Mouse (Mus musculus) embryonic fibroblast, embryonic 13.5 days (primary cell): Measurements from ENCODE around the gene Tab2. TPM values are rescaled to one million over a fixed set of nuclear protein-coding genes. Genes with fewer than 3 reads are reported as not detected.

Experiments used
- H3K27ac ChIP-seq: 2 replicates; pipeline ENCODE4 v1.5.1; 2012; ENCODE audit warnings: low read length, control low read depth, inconsistent platforms; ENCODE audit not compliant: insufficient read depth
- H3K4me1 ChIP-seq: 2 replicates; pipeline ENCODE4 v1.6.1; 2011; ENCODE audit warnings: low read length; ENCODE audit not compliant: control insufficient read depth, insufficient read depth
- H3K4me3 ChIP-seq: 2 replicates; pipeline ENCODE4 v1.5.1; 2011; ENCODE audit warnings: mild to moderate bottlenecking, control low read depth, low read length; ENCODE audit not compliant: insufficient read depth
- CTCF ChIP-seq: IDR thresholded peaks from 2 replicates; pipeline ENCODE4 v1.5.1; 2011; ENCODE audit warnings: mild to moderate bottlenecking, control low read depth, low read length, moderate library complexity, borderline replicate concordance; ENCODE audit not compliant: insufficient read depth
- POLR2A ChIP-seq: IDR thresholded peaks from 2 replicates; pipeline ENCODE4 v1.6.1; 2011; ENCODE audit warnings: low read depth, mild to moderate bottlenecking, control low read depth, low read length, moderate library complexity
- polyA plus RNA-seq: library from polyadenylated mRNA; stranded (reverse); fragments of >200 nt; gene quantifications from 2 replicates; pipeline ENCODE4 v1.2.4, GENCODE M21; 2011; ENCODE audit warnings: low read depth; ENCODE audit not compliant: missing spikeins, insufficient read length

The Tab2 gene
- 136 and 170 TPM in 2 replicates for polyA plus RNA-seq

- H3K4me3 ChIP-seq = peak within 1 kb of the TSS; percentile 100
- H3K4me1 ChIP-seq = peaks cover 4% of the 10 kb centered on the region; the same call in 1 of the 2 replicates
- H3K27ac ChIP-seq = peak within 1 kb of the TSS; percentile 92
- TF ChIP-seq CTCF (no peak), POLR2A (peak; percentile 81)
Observed at GRCm38 (mm10) chr10:7956228-7957001, at the start of gene Tab2. TSS of gene Tab2 (minus strand) at chr10:7956230.

GRCm38 (mm10) chr10:7992258-7992919, 36.4 kb upstream of the Tab2 start:
- Histone ChIP-seq H3K27ac (peak overlapping the region; percentile 80), H3K4me1 (peaks cover 3% of the 10 kb centered on the region; the same call in 1 of the 2 replicates), H3K4me3 (no peak overlapping the region)
- TF ChIP-seq POLR2A (no peak), CTCF (no peak)

DNA sequence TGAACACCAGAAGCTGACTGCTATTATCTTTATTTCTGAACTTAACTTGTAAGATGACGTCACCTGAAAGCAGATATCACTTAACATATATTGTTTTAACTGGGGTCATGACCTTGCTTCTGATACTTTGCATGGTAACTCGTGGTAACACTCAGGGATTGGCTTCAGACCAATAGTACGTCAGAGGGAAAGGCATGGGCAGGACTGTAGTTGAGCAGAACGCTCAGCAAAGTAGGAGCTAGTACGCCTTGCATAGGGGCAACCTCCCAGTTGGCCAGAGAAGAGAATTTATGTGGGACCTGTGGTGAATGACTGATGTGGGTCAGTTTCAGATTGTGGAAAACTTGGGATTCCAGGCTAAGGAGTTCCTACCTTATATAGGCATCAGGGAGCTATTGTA, 35.6 kb upstream of the Tab2 start:
- Histone ChIP-seq H3K27ac (no peak overlapping the region), H3K4me3 (no peak overlapping the region)
- TF ChIP-seq CTCF (no peak), POLR2A (no peak)

GRCm38 (mm10) chr10:7987521-7987920, 31.5 kb upstream of the Tab2 start:
- peaks cover under 1% of the 10 kb centered on the region; the same call in 1 of the 2 replicates for H3K4me1 ChIP-seq
- no peak overlapping the region for H3K4me3 ChIP-seq
- TF ChIP-seq CTCF (no peak), POLR2A (no peak)
- H3K27ac ChIP-seq = no peak overlapping the region

More for the DNA sequence above, 35.6 kb upstream of the Tab2 start:
- peaks cover 3% of the 10 kb centered on the region; the same call in 1 of the 2 replicates for H3K4me1 ChIP-seq

GRCm38 (mm10) chr10:7976462-7976861, 20.4 kb upstream of the Tab2 start:
- no peak overlapping the region for H3K4me3 ChIP-seq
- no peaks in the 10 kb centered on the region for H3K4me1 ChIP-seq
- TF ChIP-seq CTCF (no peak), POLR2A (no peak)
- H3K27ac ChIP-seq = no peak overlapping the region

- TF ChIP-seq CTCF (no peak), POLR2A (no peak)
- Histone ChIP-seq H3K4me3 (no peak overlapping the region), H3K4me1 (no peaks in the 10 kb centered on the region), H3K27ac (no peak overlapping the region)
Observed at GRCm38 (mm10) chr10:7968747-7969280, 12.8 kb upstream of the Tab2 start.

DNA sequence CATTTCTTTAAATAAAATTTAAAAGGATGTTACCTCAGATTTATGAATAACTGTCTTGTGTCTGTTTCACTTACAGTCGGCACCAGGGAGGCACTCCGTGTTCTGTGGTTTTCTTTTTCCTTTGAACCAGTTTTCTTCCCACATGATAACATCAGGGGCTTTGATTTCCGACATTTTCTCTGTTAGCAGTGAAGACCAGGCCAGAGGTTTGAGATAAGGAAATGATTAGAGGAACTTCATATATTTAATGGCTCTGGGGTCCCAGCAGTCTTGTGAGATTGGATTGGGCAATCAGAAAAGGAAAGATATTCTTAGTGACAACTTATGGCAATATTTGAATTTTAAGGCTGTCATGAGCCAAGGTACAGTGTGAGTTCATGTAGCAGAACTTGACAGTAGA, 11.1 kb upstream of the Tab2 start:
- Histone ChIP-seq H3K4me3 (no peak overlapping the region), H3K4me1 (no peaks in the 10 kb centered on the region), H3K27ac (no peak overlapping the region)
- TF ChIP-seq POLR2A (no peak), CTCF (no peak)

DNA sequence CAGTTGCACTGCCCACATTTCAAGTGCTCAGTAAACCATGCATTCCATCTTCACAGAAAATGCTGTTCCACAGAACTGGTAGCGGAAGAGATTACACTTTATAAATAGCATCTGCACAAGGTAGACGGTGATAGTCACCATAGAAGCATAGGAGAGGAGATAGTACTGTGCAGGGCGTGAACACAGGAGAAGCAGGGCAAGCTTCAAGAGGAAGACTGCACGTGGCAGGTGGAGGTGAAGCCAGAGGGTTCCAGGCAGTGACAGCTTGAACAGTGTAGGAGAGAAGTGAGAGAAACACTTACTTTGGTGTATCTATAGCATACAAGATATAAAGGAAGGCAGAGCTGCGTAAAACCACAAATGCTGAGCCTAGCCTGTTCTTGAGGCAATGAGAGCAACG, 3.0 kb upstream of the Tab2 start:
- peak; percentile 30 for TF ChIP-seq POLR2A
- no peak for TF ChIP-seq CTCF
- no peak overlapping the region for H3K27ac ChIP-seq
- H3K4me3 ChIP-seq = no peak overlapping the region
- 0 out of 2 replicates have a peak, but pooled peaks cover 2% of the 10 kb centered on the region for H3K4me1 ChIP-seq

DNA sequence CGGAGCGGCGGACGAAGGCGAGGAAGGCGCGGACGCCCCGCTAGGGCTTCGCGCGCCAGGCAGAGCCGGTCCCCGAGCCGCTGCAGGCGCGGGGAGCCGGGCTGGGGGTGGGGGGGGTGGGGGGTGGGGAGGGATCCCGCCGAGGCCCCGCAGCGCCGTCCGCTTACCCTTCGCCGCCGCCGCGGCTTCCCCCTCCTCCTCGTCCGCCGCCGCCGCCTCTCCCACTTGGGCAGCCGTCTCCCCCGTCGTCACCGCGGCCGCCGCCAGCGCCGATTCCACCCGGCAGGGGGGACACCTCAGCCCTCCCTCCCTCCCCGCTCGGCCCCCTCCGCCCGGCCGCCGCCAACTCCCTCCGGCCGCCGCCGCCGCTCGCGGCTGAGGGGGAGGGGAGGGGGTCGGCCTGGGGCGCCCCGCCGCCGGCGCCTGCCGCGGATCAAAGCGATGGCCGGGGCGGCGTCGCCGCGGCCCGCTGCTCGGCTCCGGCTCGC, 352 bp downstream of the Tab2 start:
- H3K27ac ChIP-seq = peak overlapping the region; percentile 42; the same call in 1 of the 2 replicates
- TF ChIP-seq POLR2A (no peak), CTCF (no peak)
- H3K4me3 ChIP-seq = peak overlapping the region; percentile 100
- H3K4me1 ChIP-seq = peaks cover 4% of the 10 kb centered on the region; the same call in 1 of the 2 replicates

DNA sequence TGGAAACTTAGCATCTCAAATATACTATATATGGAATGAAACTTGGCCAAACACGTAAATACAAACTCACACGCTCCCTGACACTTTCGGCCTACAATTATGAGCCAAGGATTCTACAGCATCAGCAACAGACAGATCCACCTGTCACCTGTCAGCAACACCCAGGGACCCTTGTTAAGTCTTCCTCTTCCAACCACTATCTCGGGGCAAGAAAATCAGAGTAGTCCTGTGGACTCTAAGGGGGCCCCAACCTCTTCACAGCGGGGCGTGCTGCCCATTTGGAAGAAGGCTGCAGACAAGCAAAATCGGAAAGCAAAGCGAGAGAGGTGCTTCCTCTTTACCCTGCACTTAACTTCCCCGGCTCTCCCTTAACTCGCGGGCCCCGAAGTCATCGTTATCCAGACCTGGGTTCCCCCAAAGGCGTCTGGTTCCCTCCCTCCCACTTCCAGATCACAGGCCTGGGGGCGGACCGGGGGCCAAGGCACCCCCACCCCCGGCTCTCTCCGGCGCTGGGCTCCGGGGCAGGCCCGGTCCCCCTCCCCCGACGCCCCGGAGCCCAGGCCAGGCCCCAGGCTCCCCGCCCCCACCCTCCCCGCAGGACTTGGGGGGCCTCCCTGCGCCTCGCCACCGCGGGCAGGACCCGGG, 919 bp downstream of the Tab2 start:
- Histone ChIP-seq H3K4me1 (peaks cover 4% of the 10 kb centered on the region; the same call in 1 of the 2 replicates), H3K4me3 (peak overlapping the region; percentile 100), H3K27ac (peak overlapping the region; percentile 65)
- TF ChIP-seq CTCF (no peak), POLR2A (no peak)
